Mouse (Mus musculus): Measurements from ENCODE around the gene Tpra1.

The Tpra1 gene

GRCm38 (mm10) chr6:88893559-88893958 is 8.5 kb upstream of the Tpra1 start:
- DNase-seq = peak; percentile 77

GRCm38 (mm10) chr6:88895943-88896342 is 6.1 kb upstream of the Tpra1 start:
- no peak for DNase-seq

DNA sequence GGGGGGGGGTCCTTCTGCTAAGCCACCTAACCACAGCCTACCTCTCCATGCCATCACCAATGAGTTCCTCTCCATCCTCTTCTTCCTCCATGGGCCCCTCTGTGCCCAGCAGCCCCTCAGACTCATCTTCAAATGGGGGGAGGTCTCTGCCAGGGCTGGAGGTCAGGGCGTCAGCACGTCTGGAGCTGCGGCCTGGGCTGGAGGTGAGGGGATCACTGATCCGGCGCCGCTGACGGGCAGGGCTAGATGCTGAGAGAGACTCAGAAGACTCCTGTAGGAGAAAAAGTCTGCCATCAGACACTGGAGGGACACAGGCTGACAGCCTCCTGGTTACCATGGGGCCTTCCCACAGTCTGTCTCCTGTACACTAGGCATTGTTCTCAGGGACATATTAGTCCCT is 4.8 kb upstream of the Tpra1 start:
- DNase-seq = no peak

- DNase-seq = peak; percentile 90
These were observed 3.5 kb upstream of the Tpra1 start, which contains the start of gene Mcm2 for GRCm38 (mm10) chr6:88898534-88899048. Gene Mcm2, minus strand, starts transcription at chr6:88898780.

- no peak for DNase-seq
These were observed 3.0 kb upstream of the Tpra1 start for GRCm38 (mm10) chr6:88899086-88899485.

- DNase-seq = no peak
These were observed 2.4 kb upstream of the Tpra1 start for GRCm38 (mm10) chr6:88899628-88900027.

DNA sequence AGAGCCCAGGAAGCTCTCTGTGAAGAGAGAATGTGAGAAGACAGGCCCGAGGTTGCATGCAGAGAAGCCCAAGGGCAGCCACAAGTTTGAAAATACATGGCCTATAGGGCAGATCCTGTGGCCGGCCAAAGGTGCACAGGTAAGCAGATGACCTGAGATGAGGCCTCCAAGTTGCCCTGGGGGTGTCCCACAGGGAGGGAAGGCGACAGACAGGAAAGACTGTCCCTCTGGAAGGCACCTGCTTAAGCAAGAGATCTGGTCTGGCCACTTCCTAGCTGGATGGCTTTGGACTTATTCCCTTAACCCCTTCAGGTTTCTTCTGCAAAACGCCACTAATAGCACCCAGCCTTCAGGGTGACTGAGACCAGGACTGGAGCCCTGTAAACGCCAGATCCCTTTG is 580 bp upstream of the Tpra1 start:
- no peak for DNase-seq

GRCm38 (mm10) chr6:88903708-88904107 is 1.7 kb downstream of the Tpra1 start:
- no peak for DNase-seq

DNA sequence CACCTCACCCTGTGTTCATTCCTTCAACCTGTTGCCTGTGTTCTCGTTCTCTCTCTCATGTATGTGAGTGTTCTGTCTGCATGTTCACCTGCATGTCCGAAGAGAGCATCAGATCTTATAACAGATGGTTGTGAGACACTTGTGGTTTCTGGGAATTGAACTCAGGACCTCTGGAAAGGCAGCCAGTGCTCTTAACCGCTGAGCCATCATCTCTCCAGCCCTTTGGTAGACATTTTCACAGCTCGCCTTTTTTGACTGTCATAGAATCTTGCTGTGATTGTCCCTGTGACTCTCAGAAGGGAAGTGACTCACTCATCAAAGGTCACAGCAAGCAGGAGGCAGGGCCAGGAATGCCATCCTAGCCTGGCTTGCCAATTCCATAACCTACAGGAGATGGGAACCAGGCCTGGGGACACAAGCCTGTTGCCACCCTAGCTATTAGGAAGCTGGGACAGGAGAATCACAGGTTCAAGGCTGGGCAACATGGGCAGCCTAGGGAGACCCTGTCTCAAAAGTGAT is 2.5 kb downstream of the Tpra1 start:
- DNase-seq = no peak

- DNase-seq = no peak
These were observed 3.0 kb downstream of the Tpra1 start for GRCm38 (mm10) chr6:88905042-88905441.

DNA sequence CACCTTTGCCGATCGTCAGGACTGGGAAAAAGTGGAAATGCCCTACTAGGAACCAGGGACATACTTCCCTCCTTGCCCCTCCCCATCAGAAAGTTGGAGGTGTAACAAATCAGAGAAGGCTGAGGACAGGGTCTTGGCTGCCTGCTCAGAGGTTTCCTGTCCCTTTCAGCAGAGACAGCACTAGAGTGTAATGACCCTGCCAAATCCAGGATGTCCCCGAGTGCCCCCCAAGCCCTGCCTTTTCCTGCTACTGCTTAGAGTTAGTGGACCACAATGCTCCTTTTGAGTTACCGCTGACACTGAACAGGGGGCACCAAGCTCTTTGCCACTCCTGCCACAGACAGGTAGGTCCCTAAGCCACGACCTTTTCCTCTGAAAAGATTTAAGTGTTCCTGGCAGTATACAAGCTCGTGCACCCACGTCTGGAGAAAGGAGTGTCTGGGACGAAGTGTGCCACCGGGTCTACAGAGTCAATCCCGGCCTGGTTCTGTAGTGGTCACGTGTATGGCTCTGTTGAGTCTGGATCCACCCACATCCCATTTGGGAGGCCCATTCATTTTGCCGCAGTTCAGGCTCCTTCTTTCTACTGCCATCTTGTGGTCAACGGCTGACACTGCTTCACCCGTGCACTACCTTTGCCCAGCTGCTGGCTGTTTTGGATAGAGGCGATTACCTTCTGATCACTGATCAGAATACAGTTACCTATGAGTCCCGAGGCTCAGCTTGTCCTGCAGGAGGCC is 4.5 kb downstream of the Tpra1 start:
- peak; percentile 48 for DNase-seq

- DNase-seq = no peak
These were observed 7.1 kb downstream of the Tpra1 start for GRCm38 (mm10) chr6:88909151-88909550.

DNA sequence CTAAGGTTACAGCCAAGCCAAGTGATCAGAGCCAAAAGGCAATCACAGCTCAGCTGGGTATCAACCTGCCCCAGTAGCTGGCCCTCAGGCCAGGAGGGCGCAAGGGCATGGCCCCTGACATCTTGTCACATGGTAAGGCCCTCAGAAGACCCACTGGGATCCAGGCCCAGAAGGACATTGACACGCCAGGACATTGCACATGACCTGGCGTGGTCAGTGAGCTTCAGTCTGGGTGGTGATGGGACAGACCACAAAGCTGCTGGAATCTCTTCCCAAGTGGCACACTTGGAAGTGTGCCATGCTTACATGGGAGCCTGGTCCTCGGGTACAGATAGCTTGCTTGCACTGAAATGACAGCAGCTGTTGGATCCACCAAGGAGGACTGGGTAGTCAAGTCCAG is 11.0 kb downstream of the Tpra1 start:
- DNase-seq = no peak

DNA sequence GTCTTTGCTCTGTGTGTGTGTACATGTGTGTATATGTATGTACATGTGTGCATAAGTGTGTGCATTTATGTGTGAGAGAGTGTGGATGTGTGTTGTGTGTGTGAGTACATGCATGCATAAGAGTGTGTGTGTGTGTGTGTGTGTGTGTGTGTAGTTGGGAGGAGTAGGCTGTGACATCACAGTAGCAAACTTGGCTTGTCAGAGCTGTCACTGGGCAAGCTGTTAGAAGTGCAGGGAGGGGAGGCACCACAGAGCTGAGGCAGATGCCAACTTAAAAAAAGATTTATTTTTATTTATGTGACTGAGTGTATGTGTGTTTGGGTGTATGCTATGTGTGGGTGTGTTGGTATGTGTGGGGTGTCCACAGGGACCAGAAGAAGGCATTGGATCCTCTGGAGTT is 11.4 kb downstream of the Tpra1 start:
- no peak for DNase-seq

GRCm38 (mm10) chr6:88914799-88915198 is 12.7 kb downstream of the Tpra1 start:
- no peak for DNase-seq

DNA sequence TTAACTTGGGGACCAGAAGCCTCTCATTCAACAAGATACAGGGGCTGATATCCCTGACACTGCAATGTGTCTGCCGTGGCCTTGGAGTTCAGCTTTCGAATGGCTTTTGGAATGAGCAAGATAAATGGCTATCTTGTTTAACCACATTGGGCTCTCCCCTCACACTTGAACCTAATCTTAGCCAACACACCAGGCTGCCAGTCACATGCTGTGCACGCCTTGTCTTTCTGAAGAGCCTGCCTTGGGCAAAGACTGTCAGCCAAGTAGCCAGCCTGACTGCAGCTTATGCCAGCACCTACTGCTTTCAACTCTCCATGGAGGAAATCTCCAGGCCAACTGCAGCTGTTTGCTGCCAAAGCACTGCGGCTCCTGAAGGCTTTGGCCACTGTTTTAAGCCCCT is 13.5 kb downstream of the Tpra1 start:
- DNase-seq = no peak

GRCm38 (mm10) chr6:88916153-88916552 is 14.1 kb downstream of the Tpra1 start:
- no peak for DNase-seq

DNA sequence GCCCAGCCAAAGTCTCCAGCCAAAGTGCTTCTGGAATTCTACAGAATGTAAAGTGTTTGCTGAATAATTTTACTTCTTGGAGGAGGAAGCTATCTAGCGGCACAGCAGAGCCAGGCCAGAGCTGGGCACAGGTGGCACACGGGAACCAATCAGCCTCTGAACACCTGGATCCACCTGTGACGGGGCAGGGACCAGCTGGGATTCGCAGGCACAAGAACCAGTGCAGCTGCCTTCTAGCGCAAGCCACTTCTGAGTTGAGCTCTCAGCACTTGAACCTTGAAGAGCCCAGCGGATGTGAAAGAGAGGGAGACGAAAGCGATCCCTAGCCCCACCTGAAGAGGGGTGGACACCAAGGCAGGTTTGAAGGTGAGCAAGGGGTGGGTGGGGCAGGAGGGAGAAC is 16.8 kb downstream of the Tpra1 start:
- no peak for DNase-seq

GRCm38 (mm10) chr6:88924502-88925275 is 22.6 kb downstream of the Tpra1 start:
- no peak for DNase-seq

GRCm38 (mm10) chr6:88925640-88926205 is 23.7 kb downstream of the Tpra1 start:
- no peak for DNase-seq

DNA sequence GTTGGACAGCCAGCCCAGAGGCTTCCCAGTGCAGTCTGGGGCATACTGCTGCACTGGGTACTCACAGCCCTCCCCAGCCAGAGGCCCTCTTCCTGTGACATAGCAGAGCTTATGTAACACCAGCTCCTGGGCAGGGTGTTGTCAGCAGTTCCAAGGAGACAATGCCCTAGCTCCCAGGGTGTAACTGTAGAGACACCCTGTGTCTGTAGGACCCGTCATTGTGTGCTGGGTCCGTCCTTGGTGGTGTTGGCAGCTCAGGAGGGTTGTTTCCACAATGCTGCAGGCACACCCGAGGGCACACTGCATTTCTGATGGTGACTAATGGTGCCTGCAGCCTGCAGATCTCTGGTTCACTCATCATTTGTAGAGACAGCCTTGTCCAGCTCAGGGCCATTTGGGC is 24.8 kb downstream of the Tpra1 start:
- no peak for DNase-seq

DNA sequence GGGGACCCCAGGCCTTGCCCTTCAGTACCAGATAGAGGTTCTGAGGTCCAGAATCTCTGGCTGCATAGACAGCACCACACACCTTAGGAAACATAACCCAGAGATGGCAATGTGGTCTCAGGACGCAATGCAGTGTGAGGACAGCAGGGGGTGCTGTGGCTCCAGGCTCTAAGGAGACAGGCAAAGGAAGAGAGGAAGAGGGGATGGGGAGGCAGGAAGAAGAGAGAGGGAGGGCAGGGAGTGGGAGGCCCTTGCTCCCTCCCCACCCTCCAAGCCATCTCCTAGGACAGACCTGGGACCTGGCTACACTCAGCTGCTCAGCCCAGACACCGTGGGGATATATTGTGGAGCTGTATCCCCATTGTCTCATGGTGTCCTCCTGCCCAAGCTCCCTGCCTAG is 25.5 kb downstream of the Tpra1 start:
- peak; percentile 92 for DNase-seq

GRCm38 (mm10) chr6:88928026-88928425 is 26.0 kb downstream of the Tpra1 start:
- DNase-seq = no peak

DNA sequence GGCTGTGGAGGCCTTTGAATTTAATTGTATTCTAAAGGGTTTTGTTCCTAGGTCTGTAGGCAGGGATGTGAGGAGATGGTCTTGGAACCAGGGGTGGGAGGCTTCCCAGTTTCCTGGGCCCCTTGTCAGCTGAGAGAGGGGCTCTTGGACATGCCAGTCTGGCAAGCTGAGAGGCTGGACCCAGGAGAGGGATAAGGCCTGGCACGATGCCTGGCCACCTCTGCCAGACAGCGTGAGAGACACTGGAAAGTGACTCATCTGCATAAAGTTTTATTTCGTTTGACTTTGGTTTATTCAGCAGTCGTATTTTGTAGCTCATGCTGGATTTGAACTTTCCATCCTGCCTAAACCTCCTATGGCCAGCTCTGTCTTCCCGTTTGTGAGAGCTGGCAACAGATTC is 26.5 kb downstream of the Tpra1 start:
- no peak for DNase-seq
